Mouse (Mus musculus) heart, adult 2 months (tissue): ENCODE measurements at regions not wholly inside any gene's neighbourhood (a gene's known extent, or its start where the extent isn't known, plus 50 kb on each side); places are given as distances from the start of the nearest gene placed in this dataset.

Source experiments
- DNase-seq, 2 experiments: peaks; one replicate each; pipeline ENCODE4 v3.0.0; 2021
- H3K27ac ChIP-seq: fragments of 200-600 bp; 2 replicates; pipeline ENCODE4 v1.8.1; 2022
- H3K27me3 ChIP-seq: fragments of 200-500 bp; 2 replicates; pipeline ENCODE4 v1.6.1; 2012; ENCODE audit warnings: mild to moderate bottlenecking, low read length, inconsistent platforms, mixed read lengths; ENCODE audit not compliant: control insufficient read depth, insufficient read depth
- H3K36me3 ChIP-seq: fragments of 200-500 bp; 2 replicates; pipeline ENCODE4 v1.6.1; 2012; ENCODE audit warnings: low read length, inconsistent platforms; ENCODE audit not compliant: control insufficient read depth, insufficient read depth
- H3K4me1 ChIP-seq: fragments of 200-500 bp; 2 replicates; pipeline ENCODE4 v1.6.1; 2011; ENCODE audit warnings: low read length; ENCODE audit not compliant: control insufficient read depth, insufficient read depth
- H3K4me3 ChIP-seq: fragments of 200-600 bp; 2 replicates; pipeline ENCODE4 v1.8.1; 2022
- H3K79me2 ChIP-seq: fragments of 200-500 bp; replicated peaks from 2 replicates; pipeline ENCODE4 v1.6.1; 2012; ENCODE audit warnings: mild to moderate bottlenecking, inconsistent platforms, low read length, moderate library complexity, mixed read lengths; ENCODE audit not compliant: control insufficient read depth, insufficient read depth
- H3K9ac ChIP-seq: fragments of 200-500 bp; 2 replicates; pipeline ENCODE4 v1.6.1; 2012; ENCODE audit warnings: low read depth, mild to moderate bottlenecking, control low read depth, inconsistent platforms, low read length, mixed read lengths
- CTCF ChIP-seq: fragments of 200-600 bp; IDR thresholded peaks from 2 replicates; pipeline ENCODE4 v1.8.1; 2022; ENCODE audit warnings: antibody characterized with exemption, mild to moderate bottlenecking, moderate library complexity
- EP300 ChIP-seq: fragments of 200-500 bp; IDR thresholded peaks from 2 replicates; pipeline ENCODE4 v1.6.1; 2011; ENCODE audit warnings: low read depth, low read length, control low read depth; ENCODE audit not compliant: insufficient read depth
- POLR2A ChIP-seq: fragments of 200-500 bp; IDR thresholded peaks from 2 replicates; pipeline ENCODE4 v1.6.1; 2011; ENCODE audit warnings: mild to moderate bottlenecking, low read depth, low read length, control low read depth; ENCODE audit not compliant: insufficient read depth
- WGBS: fragments of 180-500 bp; shearing (Covaris S2); methylation state at CpG from one replicate; pipeline ENCODE4 v1.1.7; 2018; 5-methylcytosine and 5-hydroxymethylcytosine counted together
- intact Hi-C: fragments of 180-260 bp; cut with DNase I; formaldehyde crosslinking; loops from one replicate; pipeline ENCODE4 v1.15.1; 2025

DNA sequence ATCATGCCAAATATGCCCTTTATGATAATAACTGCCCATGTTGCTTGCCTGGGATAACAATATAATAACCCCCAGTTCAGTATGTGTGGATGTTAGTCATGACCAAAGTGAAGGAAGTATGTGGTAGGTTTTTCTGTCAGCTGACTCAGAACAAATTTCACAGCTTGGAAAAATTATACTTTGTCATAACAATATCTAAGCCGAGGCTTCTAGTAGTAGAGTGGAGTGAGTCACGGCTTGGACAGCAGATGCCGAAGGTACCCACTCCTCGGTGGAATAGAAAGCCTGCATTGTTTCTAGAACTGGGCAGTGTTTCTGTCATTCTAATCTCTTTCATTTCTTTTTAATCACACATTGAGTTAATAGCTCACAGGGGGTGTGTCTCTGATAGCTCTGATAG, 236.3 kb upstream of the Kcnip4 start:
- Histone ChIP-seq H3K4me3 (no peak overlapping the region), H3K27ac (no peak overlapping the region), H3K36me3 (no peaks in the 10 kb centered on the region), H3K9ac (no peak overlapping the region), H3K79me2 (no peaks in the 10 kb centered on the region), H3K4me1 (no peaks in the 10 kb centered on the region), H3K27me3 (no peaks in the 10 kb centered on the region)
- 60% methylated on average over 4 of the region's 4 CpGs for WGBS
- DNase-seq = no peak
- TF ChIP-seq EP300 = no peak
- no peak for TF ChIP-seq CTCF
- TF ChIP-seq POLR2A = no peak
- intact Hi-C loops = no loop called here

GRCm38 (mm10) chr5:49755531-49755930, 230.8 kb upstream of the Kcnip4 start:
- Histone ChIP-seq H3K9ac (no peak overlapping the region), H3K27me3 (no peaks in the 10 kb centered on the region), H3K4me3 (no peak overlapping the region), H3K27ac (no peak overlapping the region), H3K79me2 (no peaks in the 10 kb centered on the region), H3K36me3 (no peaks in the 10 kb centered on the region), H3K4me1 (no peaks in the 10 kb centered on the region)
- intact Hi-C loops = no loop called here
- no peak for DNase-seq
- WGBS = 62% methylated on average over 1 of the region's 1 CpGs
- TF ChIP-seq EP300 (no peak), CTCF (no peak), POLR2A (no peak)

- no peak overlapping the region for H3K4me3 ChIP-seq
- 50% methylated on average over 1 of the region's 1 CpGs for WGBS
- TF ChIP-seq EP300 (no peak), CTCF (no peak), POLR2A (no peak)
- no peak overlapping the region for H3K27ac ChIP-seq
- H3K27me3 ChIP-seq = no peaks in the 10 kb centered on the region
- intact Hi-C loops = no loop called here
- H3K36me3 ChIP-seq = no peaks in the 10 kb centered on the region
- H3K4me1 ChIP-seq = no peaks in the 10 kb centered on the region
- no peaks in the 10 kb centered on the region for H3K79me2 ChIP-seq
- DNase-seq = no peak
- H3K9ac ChIP-seq = no peak overlapping the region
These were observed 187.9 kb upstream of the Kcnip4 start for GRCm38 (mm10) chr5:49712607-49713006.

- Histone ChIP-seq H3K27me3 (no peaks in the 10 kb centered on the region), H3K27ac (no peak overlapping the region), H3K79me2 (no peaks in the 10 kb centered on the region), H3K36me3 (no peaks in the 10 kb centered on the region), H3K4me3 (no peak overlapping the region), H3K4me1 (no peaks in the 10 kb centered on the region), H3K9ac (no peak overlapping the region)
- DNase-seq = no peak
- TF ChIP-seq POLR2A (no peak), EP300 (no peak), CTCF (no peak)
- WGBS = 75% methylated on average over 4 of the region's 4 CpGs
- intact Hi-C loops = no loop called here
These were observed 157.4 kb upstream of the Kcnip4 start for GRCm38 (mm10) chr5:49682156-49682555.

DNA sequence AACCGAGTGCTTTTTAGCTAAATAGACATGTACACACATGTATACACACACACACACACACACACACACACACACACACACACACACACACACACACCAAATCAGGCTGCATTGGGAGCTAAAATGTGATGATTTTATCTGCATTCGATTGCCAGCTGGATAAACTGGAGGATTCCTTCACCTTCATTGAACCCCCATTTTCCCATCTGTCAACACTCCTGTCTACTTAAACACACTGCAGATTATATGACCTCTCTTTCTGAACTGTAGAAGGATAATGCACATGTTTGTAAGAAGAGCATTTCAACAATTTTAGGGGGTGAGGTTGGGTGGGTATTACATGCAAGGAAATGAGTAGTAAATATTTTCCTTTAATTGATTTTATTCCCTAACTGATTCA, 156.8 kb upstream of the Kcnip4 start:
- Histone ChIP-seq H3K27me3 (no peaks in the 10 kb centered on the region), H3K79me2 (no peaks in the 10 kb centered on the region), H3K9ac (no peak overlapping the region), H3K4me1 (no peaks in the 10 kb centered on the region), H3K36me3 (no peaks in the 10 kb centered on the region), H3K4me3 (no peak overlapping the region), H3K27ac (no peak overlapping the region)
- 54% methylated on average over 2 of the region's 2 CpGs for WGBS
- no peak for TF ChIP-seq CTCF
- TF ChIP-seq EP300 = no peak
- TF ChIP-seq POLR2A = no peak
- DNase-seq = no peak
- intact Hi-C loops = no loop called here

DNA sequence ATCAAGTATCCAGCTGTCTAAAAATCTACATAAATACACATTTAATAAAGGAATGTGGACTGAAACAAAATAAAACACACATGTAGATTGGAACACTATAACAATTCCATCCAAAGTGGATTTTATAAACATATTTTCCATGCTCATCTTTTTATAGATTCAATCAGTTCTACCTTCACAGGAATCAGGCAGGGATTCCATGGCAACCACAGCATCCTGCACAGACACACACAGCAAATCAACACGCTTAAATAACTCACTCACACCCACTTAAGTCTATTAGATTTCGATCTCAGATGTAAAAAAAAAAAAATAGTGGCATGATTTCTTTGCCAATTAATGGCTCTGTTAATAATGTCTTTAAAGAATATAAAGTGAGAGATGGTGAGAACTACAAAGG, 151.2 kb upstream of the Kcnip4 start:
- Histone ChIP-seq H3K27me3 (no peaks in the 10 kb centered on the region), H3K27ac (no peak overlapping the region), H3K79me2 (no peaks in the 10 kb centered on the region), H3K9ac (no peak overlapping the region), H3K4me3 (no peak overlapping the region), H3K4me1 (no peaks in the 10 kb centered on the region), H3K36me3 (no peaks in the 10 kb centered on the region)
- 45% methylated on average over 2 of the region's 2 CpGs for WGBS
- intact Hi-C loops = no loop called here
- no peak for DNase-seq
- TF ChIP-seq EP300 = no peak
- no peak for TF ChIP-seq POLR2A
- no peak for TF ChIP-seq CTCF
